Mouse (Mus musculus) liver, embryonic 15.5 days (tissue): ENCODE results near the gene Usp36. TPM values are rescaled to one million over a fixed set of nuclear protein-coding genes. Genes with fewer than 3 reads are reported as not detected.

Experiments
- ATAC-seq: fragments of 200-750 bp; cut with Nextera tagmentation; 2 replicates; pipeline ENCODE4 v1.8.0; 2017; ENCODE audit warnings: moderate number of reproducible peaks, mild to moderate bottlenecking, moderate library complexity; ENCODE audit not compliant: insufficient read depth
- H3K27ac ChIP-seq: fragments of 300-500 bp; sonication (generic); replicated peaks from 2 replicates; pipeline ENCODE4 v1.5.1; 2015; ENCODE audit warnings: mild to moderate bottlenecking, inconsistent platforms
- H3K27me3 ChIP-seq: fragments of 300-500 bp; sonication (generic); 2 replicates; pipeline ENCODE4 v1.6.1; 2015; ENCODE audit warnings: mild to moderate bottlenecking, inconsistent platforms
- H3K36me3 ChIP-seq: fragments of 300-500 bp; sonication (generic); replicated peaks from 2 replicates; pipeline ENCODE4 v1.6.1; 2015; ENCODE audit warnings: moderate library complexity, mild to moderate bottlenecking, inconsistent platforms
- H3K4me1 ChIP-seq: fragments of 300-500 bp; sonication (generic); replicated peaks from 2 replicates; pipeline ENCODE4 v1.6.1; 2015; ENCODE audit warnings: inconsistent platforms
- H3K4me2 ChIP-seq: fragments of 300-500 bp; sonication (generic); 2 replicates; pipeline ENCODE4 v1.6.1; 2015; ENCODE audit warnings: moderate library complexity, mild to moderate bottlenecking, inconsistent platforms
- H3K4me3 ChIP-seq: fragments of 300-500 bp; sonication (generic); replicated peaks from 2 replicates; pipeline ENCODE4 v1.5.1; 2015; ENCODE audit warnings: mild to moderate bottlenecking, inconsistent platforms
- H3K9ac ChIP-seq: fragments of 300-500 bp; sonication (generic); 2 replicates; pipeline ENCODE4 v1.6.1; 2015; ENCODE audit warnings: moderate library complexity, mild to moderate bottlenecking, inconsistent platforms
- H3K9me3 ChIP-seq: fragments of 300-500 bp; sonication (generic); replicated peaks from 2 replicates; pipeline ENCODE4 v1.6.1; 2016; ENCODE audit warnings: inconsistent platforms
- WGBS: fragments of 180-500 bp; shearing (Covaris S2); methylation state at CpG from one replicate; pipeline ENCODE4 v1.1.7; 2015; ENCODE audit warnings: mixed read lengths; ENCODE audit not compliant: insufficient replicate concordance; 5-methylcytosine and 5-hydroxymethylcytosine counted together
- polyA plus RNA-seq: library from polyadenylated mRNA; unstranded; fragments of >200 nt; fragmentation: Nextera tagmentation; extraction: Ambion mirVana; gene quantifications from 2 replicates; pipeline ENCODE4 v1.2.1, GENCODE M21; 2015

The Usp36 gene
- polyA plus RNA-seq, 1 experiment from 2014 or later = 5.9 TPM

- H3K4me1 ChIP-seq = peaks cover 39% of the 10 kb centered on the region
- peak within 1 kb of the TSS; percentile 81 for H3K9ac ChIP-seq
- peak within 1 kb of the TSS; percentile 79 for H3K27ac ChIP-seq
- ATAC-seq = peak; percentile 90
- WGBS = under 1% methylated on average over 85 of the region's 86 CpGs
- peak within 1 kb of the TSS; percentile 99 for H3K4me2 ChIP-seq
- peak within 1 kb of the TSS; percentile 78 for H3K4me3 ChIP-seq
- H3K36me3 ChIP-seq = no peaks in the 10 kb centered on the region
- no peaks in the 10 kb centered on the region for H3K9me3 ChIP-seq
- peaks cover 21% of the 10 kb centered on the region for H3K27me3 ChIP-seq
These were observed 41.7 kb downstream of the Usp36 start, which contains the start of gene Cyth1 for GRCm38 (mm10) chr11:118248150-118249011. Cyth1 (minus strand) TSS chr11:118248592.

GRCm38 (mm10) chr11:118247359-118248095 lies 42.5 kb downstream of the Usp36 start:
- Histone ChIP-seq H3K27me3 (peaks cover 21% of the 10 kb centered on the region), H3K36me3 (no peaks in the 10 kb centered on the region), H3K9ac (peak overlapping the region; percentile 81), H3K4me2 (peak overlapping the region; percentile 99), H3K9me3 (no peaks in the 10 kb centered on the region), H3K4me1 (peaks cover 43% of the 10 kb centered on the region), H3K27ac (peak overlapping the region; percentile 53; the same call in 1 of the 2 replicates), H3K4me3 (peak overlapping the region; percentile 78)
- ATAC-seq = no peak
- 3% methylated on average over 43 of the region's 43 CpGs for WGBS

DNA sequence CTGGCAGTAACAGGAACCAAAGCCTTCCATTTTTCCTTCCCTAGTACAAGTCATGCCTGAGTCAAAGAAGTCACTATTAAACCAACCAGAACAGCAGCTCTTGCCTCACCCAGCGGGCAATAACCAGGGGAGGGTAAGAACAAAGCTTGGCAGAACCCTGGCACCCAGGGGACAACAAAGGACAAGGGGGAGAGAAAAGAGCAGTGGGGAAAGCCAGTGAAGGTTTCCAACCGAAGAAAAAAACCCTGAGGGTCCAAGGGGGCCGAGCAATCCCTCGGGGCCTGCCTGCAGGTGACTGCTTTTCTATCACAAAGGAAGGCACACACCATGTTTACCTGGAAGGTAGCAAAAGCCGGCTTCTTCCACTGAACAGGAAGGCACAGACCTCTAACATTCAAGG lies 43.3 kb downstream of the Usp36 start:
- Histone ChIP-seq H3K36me3 (no peaks in the 10 kb centered on the region), H3K4me3 (peak overlapping the region; percentile 78), H3K4me2 (peak overlapping the region; percentile 99), H3K4me1 (peaks cover 45% of the 10 kb centered on the region), H3K27me3 (peaks cover 21% of the 10 kb centered on the region), H3K27ac (0 out of 2 replicates have a peak overlapping the region, but pooled peaks have one; percentile 53), H3K9me3 (no peaks in the 10 kb centered on the region), H3K9ac (no peak overlapping the region)
- ATAC-seq = no peak
- 54% methylated on average over 5 of the region's 5 CpGs for WGBS

- Histone ChIP-seq H3K9ac (no peak overlapping the region), H3K27me3 (peaks cover 21% of the 10 kb centered on the region), H3K27ac (no peak overlapping the region), H3K9me3 (no peaks in the 10 kb centered on the region), H3K4me3 (no peak overlapping the region), H3K36me3 (no peaks in the 10 kb centered on the region), H3K4me1 (peaks cover 53% of the 10 kb centered on the region), H3K4me2 (no peak overlapping the region)
- WGBS = 65% methylated on average over 2 of the region's 2 CpGs
- no peak for ATAC-seq
These were observed 44.9 kb downstream of the Usp36 start for GRCm38 (mm10) chr11:118245130-118245529.

DNA sequence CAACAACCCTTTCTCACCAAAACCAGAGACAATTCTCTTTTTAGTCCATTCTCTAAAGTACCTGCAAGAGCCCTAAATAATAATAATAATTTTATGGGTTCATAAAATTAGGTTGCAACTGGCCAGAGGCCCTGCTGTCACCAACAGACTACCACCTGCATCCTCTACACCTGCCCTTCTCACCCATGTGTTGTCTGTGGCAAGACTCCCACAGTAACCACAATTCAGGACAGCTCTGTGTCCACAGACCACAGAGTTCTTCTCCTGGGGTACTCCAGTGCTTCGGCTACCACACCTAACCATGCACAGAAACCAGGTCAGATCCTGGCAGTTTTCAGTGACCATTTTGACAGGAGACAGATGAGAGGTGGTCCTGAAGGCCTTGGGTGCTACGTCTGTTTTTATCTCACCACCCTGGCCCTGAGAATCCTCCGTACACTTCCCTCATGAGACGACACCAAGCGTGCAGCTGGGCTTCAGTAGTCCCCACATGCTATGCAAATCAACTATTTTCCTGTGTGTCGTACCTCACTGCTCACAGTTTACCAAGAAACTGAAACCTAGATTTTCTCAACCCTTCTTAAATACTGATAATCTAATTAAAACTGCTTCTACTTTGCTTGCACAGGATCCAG lies 46.3 kb downstream of the Usp36 start:
- H3K9me3 ChIP-seq = no peaks in the 10 kb centered on the region
- H3K36me3 ChIP-seq = no peaks in the 10 kb centered on the region
- no peak overlapping the region for H3K4me2 ChIP-seq
- H3K27me3 ChIP-seq = peaks cover 21% of the 10 kb centered on the region
- H3K9ac ChIP-seq = no peak overlapping the region
- 49% methylated on average over 6 of the region's 6 CpGs for WGBS
- H3K4me1 ChIP-seq = peaks cover 45% of the 10 kb centered on the region
- ATAC-seq = no peak
- H3K4me3 ChIP-seq = no peak overlapping the region
- no peak overlapping the region for H3K27ac ChIP-seq

DNA sequence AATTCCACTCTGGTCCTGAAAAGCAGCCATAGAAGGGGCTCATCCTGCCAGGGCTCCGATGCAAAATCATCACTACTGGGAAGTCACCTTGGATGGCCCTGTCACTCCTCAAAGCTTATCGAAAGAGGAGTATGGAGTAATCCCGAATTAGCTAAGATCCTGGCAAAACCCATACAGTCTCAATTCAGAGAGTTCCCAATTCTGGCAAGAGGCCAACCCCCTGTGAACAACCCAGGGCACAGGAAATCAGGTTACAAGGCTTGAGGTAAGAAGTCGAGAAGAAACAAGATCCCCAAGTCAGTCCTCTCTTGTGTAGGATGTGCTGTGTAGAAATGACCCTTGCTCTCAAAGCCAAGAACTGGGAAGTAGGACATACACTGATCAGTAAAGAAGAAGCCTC lies 47.5 kb downstream of the Usp36 start:
- Histone ChIP-seq H3K9ac (no peak overlapping the region), H3K27ac (no peak overlapping the region), H3K36me3 (no peaks in the 10 kb centered on the region), H3K27me3 (peaks cover 14% of the 10 kb centered on the region), H3K4me3 (no peak overlapping the region), H3K9me3 (no peaks in the 10 kb centered on the region), H3K4me1 (peaks cover 35% of the 10 kb centered on the region), H3K4me2 (no peak overlapping the region)
- ATAC-seq = no peak
- WGBS = 59% methylated on average over 4 of the region's 4 CpGs

DNA sequence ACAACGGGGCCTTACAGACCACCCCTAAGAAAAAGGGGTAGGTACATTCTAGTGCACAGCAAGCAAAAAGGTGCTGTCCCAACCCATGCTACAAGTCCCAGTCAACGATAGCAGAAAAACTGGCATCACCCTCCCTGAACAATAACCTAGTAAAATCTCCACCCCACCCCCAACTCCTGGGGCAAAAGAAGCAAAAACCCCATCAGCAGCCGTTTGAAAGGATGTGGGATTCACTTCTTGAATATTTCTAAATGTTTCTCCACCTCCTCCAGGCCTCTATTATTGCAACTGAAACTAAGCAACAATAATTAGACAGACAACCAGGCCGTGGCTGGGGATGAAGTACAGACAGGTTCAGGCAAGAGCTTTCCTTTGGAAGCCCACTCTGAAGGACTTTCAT lies 49.7 kb downstream of the Usp36 start:
- no peak overlapping the region for H3K27ac ChIP-seq
- H3K9me3 ChIP-seq = no peaks in the 10 kb centered on the region
- no peak overlapping the region for H3K4me3 ChIP-seq
- peaks cover 35% of the 10 kb centered on the region for H3K4me1 ChIP-seq
- no peaks in the 10 kb centered on the region for H3K27me3 ChIP-seq
- WGBS = 52% methylated on average over 4 of the region's 4 CpGs
- H3K36me3 ChIP-seq = no peaks in the 10 kb centered on the region
- no peak overlapping the region for H3K4me2 ChIP-seq
- H3K9ac ChIP-seq = no peak overlapping the region
- ATAC-seq = no peak

DNA sequence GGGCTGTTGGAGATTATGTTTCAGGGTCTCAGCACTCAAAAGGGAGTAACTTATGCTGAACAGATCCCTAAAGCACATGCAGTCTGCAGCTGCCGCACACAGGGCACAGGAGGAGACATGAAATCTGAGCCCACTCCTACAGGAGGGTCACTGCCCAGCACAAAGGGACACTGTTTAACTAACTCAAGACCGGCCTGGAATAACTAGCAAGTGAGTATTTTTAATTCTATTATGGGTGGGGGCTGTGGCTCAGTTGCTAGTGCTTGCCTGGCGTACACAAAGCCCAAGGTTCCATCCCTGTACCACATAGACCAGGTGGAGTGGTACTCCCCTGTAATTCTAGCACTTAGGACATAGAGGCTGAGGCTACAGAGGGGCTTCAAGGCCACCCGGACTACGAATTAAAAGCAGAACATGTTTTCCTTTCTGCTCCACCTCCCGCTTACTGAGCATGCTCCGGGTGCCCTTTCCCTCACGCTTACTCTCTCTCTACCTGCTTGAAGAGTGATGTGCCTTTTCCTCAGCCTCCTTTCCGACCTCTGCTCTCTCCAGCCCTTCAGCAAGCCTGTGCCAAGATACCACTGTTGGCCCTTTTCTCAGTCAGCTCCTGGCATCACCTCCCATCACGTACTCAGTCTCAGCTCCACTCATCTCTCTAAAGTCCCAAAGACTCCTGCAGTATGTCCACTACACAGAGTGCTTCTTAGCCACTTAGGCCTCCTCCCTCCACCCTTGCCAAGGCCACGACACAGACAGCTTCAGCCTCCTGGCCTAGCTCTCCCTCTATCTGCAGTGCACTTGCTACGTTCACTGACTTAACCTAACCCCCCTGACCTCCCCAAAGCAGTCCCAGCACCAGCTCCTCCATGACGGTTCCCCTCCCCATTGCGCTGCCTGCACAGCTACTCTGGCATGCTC lies 50.5 kb downstream of the Usp36 start:
- no peaks in the 10 kb centered on the region for H3K9me3 ChIP-seq
- H3K4me2 ChIP-seq = no peak overlapping the region
- no peaks in the 10 kb centered on the region for H3K27me3 ChIP-seq
- no peak for ATAC-seq
- no peak overlapping the region for H3K9ac ChIP-seq
- H3K4me3 ChIP-seq = no peak overlapping the region
- H3K4me1 ChIP-seq = peaks cover 35% of the 10 kb centered on the region
- 66% methylated on average over 14 of the region's 14 CpGs for WGBS
- no peaks in the 10 kb centered on the region for H3K36me3 ChIP-seq
- H3K27ac ChIP-seq = no peak overlapping the region

GRCm38 (mm10) chr11:118236520-118237190 lies 53.4 kb downstream of the Usp36 start:
- Histone ChIP-seq H3K9me3 (no peaks in the 10 kb centered on the region), H3K27ac (0 out of 2 replicates have a peak overlapping the region, but pooled peaks have one; percentile 19), H3K4me1 (peaks cover 41% of the 10 kb centered on the region), H3K4me2 (no peak overlapping the region), H3K36me3 (no peaks in the 10 kb centered on the region), H3K27me3 (no peaks in the 10 kb centered on the region), H3K9ac (no peak overlapping the region), H3K4me3 (no peak overlapping the region)
- ATAC-seq = peak; percentile 41; the same call in 1 of the 2 replicates
- WGBS = 19% methylated on average over 6 of the region's 6 CpGs

DNA sequence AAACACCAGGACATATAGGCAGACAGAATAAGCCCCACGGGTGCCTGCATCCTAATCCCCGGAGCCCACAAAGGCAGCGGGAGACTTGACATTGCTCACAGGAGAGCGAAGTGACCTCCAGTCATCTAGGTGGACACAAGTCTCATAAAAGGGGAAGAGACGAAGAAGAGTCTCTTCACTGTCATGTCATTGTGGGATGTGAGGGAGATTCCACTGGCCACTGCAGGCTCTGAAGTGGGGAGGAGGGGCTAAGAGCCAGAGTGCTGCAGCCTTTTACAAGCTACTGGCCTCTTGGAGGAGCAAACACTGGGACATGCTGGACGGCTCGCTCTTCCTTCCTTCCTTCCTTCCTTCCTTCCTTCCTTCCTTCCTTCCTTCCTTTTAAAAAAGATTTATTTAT lies 55.1 kb downstream of the Usp36 start:
- H3K36me3 ChIP-seq = no peaks in the 10 kb centered on the region
- H3K27me3 ChIP-seq = no peaks in the 10 kb centered on the region
- H3K4me2 ChIP-seq = no peak overlapping the region
- no peak overlapping the region for H3K4me3 ChIP-seq
- H3K4me1 ChIP-seq = peaks cover 40% of the 10 kb centered on the region
- no peaks in the 10 kb centered on the region for H3K9me3 ChIP-seq
- no peak for ATAC-seq
- 54% methylated on average over 7 of the region's 7 CpGs for WGBS
- no peak overlapping the region for H3K27ac ChIP-seq
- no peak overlapping the region for H3K9ac ChIP-seq
